23 mouse cellular contexts compared by ENCODE assay signal in genomic region chr9:32927656-32928055, GRCm38 (mm10).
"Had no signal": no experiment of that assay in that cellular context is flagged by ENCODE, and none has a peak within 500 bp of the region (broad histone marks: within the 10 kb centered on the region; RNA-seq: fewer than 3 reads in every experiment).

No protein-coding gene starts in this region.

- H3K4me1 ChIP-seq: hindbrain, embryonic 10.5 days; hindbrain, embryonic 12.5 days; liver, embryonic 12.5 days had no signal

- H3K27ac ChIP-seq: heart, embryonic 13.5 days; heart, embryonic 15.5 days; hindbrain, embryonic 10.5 days; hindbrain, embryonic 12.5 days; hindbrain, embryonic 14.5 days; kidney, embryonic 15.5 days; kidney, postnatal 0 days; limb, embryonic 13.5 days; limb, embryonic 15.5 days; liver, embryonic 12.5 days had no signal

- DNase-seq: gastrocnemius, adult 2 months; gastrocnemius, postnatal 10 days; gastrocnemius, postnatal 25 days; heart, postnatal 10 days; heart, postnatal 4 days; kidney, adult 11 months; kidney, adult 2 months; kidney, adult 9 months; kidney, postnatal 14 days; kidney, postnatal 36 days; layer of hippocampus, adult 9-11 months; layer of hippocampus, postnatal 36 days; left cerebral cortex, postnatal 4 days had no signal

- H3K9ac ChIP-seq: heart, embryonic 13.5 days; heart, embryonic 15.5 days; hindbrain, embryonic 12.5 days; hindbrain, embryonic 14.5 days; kidney, embryonic 15.5 days; limb, embryonic 13.5 days; limb, embryonic 15.5 days; liver, embryonic 12.5 days had no signal

- H3K36me3 ChIP-seq: heart, embryonic 13.5 days; heart, embryonic 15.5 days; hindbrain, embryonic 10.5 days; hindbrain, embryonic 12.5 days; kidney, embryonic 15.5 days; limb, embryonic 13.5 days; limb, embryonic 15.5 days; liver, embryonic 12.5 days had no signal

- H3K4me3 ChIP-seq: gastrocnemius, adult 2 months; heart, embryonic 13.5 days; heart, embryonic 15.5 days; hindbrain, embryonic 10.5 days; hindbrain, embryonic 12.5 days; kidney, embryonic 15.5 days; limb, embryonic 13.5 days; limb, embryonic 15.5 days; liver, embryonic 12.5 days had no signal

- H3K27me3 ChIP-seq: heart, embryonic 13.5 days; heart, embryonic 15.5 days; hindbrain, embryonic 12.5 days; kidney, embryonic 15.5 days; limb, embryonic 13.5 days; limb, embryonic 15.5 days; liver, embryonic 12.5 days had no signal
